Comparison of ENCODE assay signal across 26 mouse cellular contexts in the genomic region with DNA sequence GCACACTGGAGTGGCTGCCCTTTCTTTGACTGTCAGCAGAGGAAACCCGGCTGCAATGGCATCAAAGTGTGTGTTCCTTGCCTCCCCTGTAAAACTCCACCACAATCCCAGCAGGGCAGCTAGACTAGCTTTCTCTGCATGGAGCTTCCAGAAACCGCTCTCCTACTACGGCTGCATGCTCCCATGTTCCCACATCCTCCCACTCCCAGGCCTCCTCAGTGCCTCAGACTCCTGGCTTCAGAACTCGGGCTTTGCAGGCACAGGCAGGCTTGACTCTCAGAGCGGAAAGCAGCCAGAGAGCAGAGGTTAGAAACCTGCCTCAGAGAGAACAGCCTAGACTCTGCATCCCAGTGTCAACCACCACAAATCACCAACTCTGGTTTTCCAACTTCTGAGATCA.
"Had no signal": no experiment of that assay in that cellular context is flagged by ENCODE, and none has a peak within 500 bp of the region (broad histone marks: within the 10 kb centered on the region; RNA-seq: fewer than 3 reads in every experiment).

No protein-coding gene starts in this region.

- DNase-seq: gastrocnemius, postnatal 10 days; gastrocnemius, postnatal 25 days; heart, adult 11 months; heart, adult 2 months; heart, postnatal 14 days; heart, postnatal 36 days; kidney, adult 11 months; kidney, adult 2 months; kidney, adult 9 months; kidney, postnatal 10 days; kidney, postnatal 25 days; layer of hippocampus, adult 9-11 months; layer of hippocampus, postnatal 36 days; left cerebral cortex, postnatal 4 days; lung, adult 18-20 months had no signal

- H3K4me1 ChIP-seq: heart, embryonic 15.5 days; hindbrain, embryonic 13.5 days; hindbrain, embryonic 15.5 days; kidney, embryonic 15.5 days had no signal

- H3K27me3 ChIP-seq: heart, embryonic 13.5 days; heart, embryonic 15.5 days; hindbrain, embryonic 13.5 days; hindbrain, embryonic 15.5 days; limb, embryonic 12.5 days; liver, embryonic 12.5 days had no signal

- H3K27ac ChIP-seq: heart, adult 2 months; heart, embryonic 13.5 days; heart, embryonic 15.5 days; hindbrain, embryonic 13.5 days; hindbrain, embryonic 15.5 days; hindbrain, postnatal 0 days; kidney, embryonic 15.5 days; limb, embryonic 12.5 days; liver, embryonic 12.5 days; liver, embryonic 14.5 days had no signal

- ATAC-seq: hindbrain, postnatal 0 days; intestine, embryonic 16.5 days; liver, embryonic 12.5 days had no signal

- H3K36me3 ChIP-seq: heart, embryonic 13.5 days; heart, embryonic 15.5 days; hindbrain, embryonic 13.5 days; hindbrain, embryonic 15.5 days; kidney, embryonic 15.5 days; limb, embryonic 12.5 days; liver, embryonic 12.5 days had no signal

- H3K4me2 ChIP-seq: heart, embryonic 11.5 days; heart, embryonic 13.5 days; heart, embryonic 15.5 days; hindbrain, embryonic 13.5 days; hindbrain, embryonic 15.5 days; kidney, embryonic 15.5 days; limb, embryonic 12.5 days; liver, embryonic 12.5 days had no signal

- H3K4me3 ChIP-seq: heart, adult 2 months; heart, embryonic 13.5 days; heart, embryonic 15.5 days; hindbrain, embryonic 13.5 days; hindbrain, embryonic 15.5 days; kidney, embryonic 15.5 days; limb, embryonic 12.5 days; liver, embryonic 12.5 days had no signal

- H3K9me3 ChIP-seq: heart, embryonic 13.5 days; heart, embryonic 15.5 days; hindbrain, embryonic 13.5 days; hindbrain, embryonic 15.5 days; kidney, embryonic 15.5 days; limb, embryonic 12.5 days; liver, embryonic 12.5 days had no signal

- H3K9ac ChIP-seq: heart, embryonic 13.5 days; heart, embryonic 15.5 days; hindbrain, embryonic 13.5 days; hindbrain, embryonic 15.5 days; kidney, embryonic 15.5 days; limb, embryonic 12.5 days; liver, embryonic 12.5 days; liver, embryonic 14.5 days had no signal
